Mouse (Mus musculus): Measurements from ENCODE around the gene Ascl2.

Ascl2 gene

DNA sequence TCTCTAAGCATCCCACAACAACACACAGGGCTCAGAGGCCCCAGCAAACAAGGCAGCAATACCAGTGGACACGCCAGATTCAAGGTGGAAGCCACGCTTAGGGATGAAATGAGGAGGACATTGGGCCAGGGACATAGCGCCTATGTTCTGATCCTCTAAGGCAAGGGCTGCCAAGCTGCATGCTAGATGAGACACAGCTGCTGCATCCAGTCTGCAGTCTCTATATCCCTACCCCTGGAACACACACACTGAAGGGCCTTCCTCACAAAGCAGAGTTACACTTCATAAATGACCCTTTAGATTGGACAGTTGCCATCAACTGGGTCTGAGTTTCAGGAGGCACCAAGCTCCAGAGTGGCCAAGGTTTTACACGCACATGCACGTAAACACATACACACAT lies 51.4 kb downstream of the Ascl2 start:
- DNase-seq (ENCODE audit: low spot score in 2 of 2): no peak

All from frontal cortex, postnatal 25 days (tissue).